Mouse (Mus musculus): ENCODE data around the gene Tmem59l. TPM values are rescaled to one million over a fixed set of nuclear protein-coding genes. Genes with fewer than 3 reads are reported as not detected.

The Tmem59l gene
- polyA plus RNA-seq, 1 experiment from 2014 or later: 4.2 TPM

DNA sequence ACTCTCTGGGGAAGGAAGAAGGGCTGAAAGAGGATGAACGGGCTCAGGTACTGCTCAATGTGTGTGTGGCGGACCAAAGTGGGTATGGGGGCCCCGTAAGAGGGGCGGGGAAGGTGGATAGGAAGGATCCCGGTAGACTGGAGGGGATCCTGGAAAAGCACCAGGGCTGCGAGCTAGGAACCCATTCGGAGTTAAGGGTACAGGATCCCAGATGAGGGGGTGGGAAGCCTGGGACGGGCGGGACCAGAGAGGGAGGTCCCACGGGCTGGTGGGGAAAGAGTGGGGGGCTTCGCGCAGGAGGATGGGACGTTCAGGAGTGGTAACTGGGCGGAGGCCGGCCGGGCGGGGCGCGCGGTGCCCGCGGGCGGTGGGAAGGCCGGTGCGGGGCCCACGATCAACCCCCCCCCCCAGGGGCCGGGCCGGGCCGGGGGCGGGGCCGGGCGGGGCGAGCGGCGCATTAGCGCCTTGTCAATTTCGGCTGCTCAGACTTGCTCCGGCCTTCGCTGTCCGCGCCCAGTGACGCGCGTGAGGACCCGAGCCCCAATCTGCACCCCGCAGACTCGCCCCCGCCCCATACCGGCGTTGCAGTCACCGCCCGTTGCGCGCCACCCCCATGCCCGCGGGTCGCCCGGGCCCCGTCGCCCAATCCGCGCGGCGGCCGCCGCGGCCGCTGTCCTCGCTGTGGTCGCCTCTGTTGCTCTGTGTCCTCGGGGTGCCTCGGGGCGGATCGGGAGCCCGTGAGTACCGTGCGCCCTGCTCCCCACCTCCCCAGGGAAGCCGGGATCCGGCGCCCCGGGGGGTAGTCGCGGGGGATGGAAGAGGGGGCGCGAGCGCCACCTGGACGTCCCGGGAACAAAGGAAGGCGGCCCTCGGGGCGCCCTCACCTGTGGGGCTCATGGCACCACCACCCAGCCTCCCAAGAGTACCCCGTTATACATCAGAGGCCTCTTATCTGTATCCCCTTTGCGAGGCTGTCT, 5.8 kb upstream of the Tmem59l start, which contains the start of gene Crlf1:
Gene Crlf1 (plus strand): TSS at position 495 of the 977 bp plus-strand sequence.
- Histone ChIP-seq H3K9ac (0 out of 2 replicates have a peak within 1 kb of the TSS, but pooled peaks have one; percentile 10), H3K27me3 (replicated peaks) (peaks cover 99% of the 10 kb centered on the region)

GRCm38 (mm10) chr8:70490880-70491495, 3.8 kb upstream of the Tmem59l start:
- ATAC-seq: no peak
- H3K4me3 ChIP-seq (replicated peaks): no peak overlapping the region
- no peaks in the 10 kb centered on the region for H3K9me3 ChIP-seq
- peaks cover 58% of the 10 kb centered on the region for H3K4me1 ChIP-seq (replicated peaks)
- H3K36me3 ChIP-seq: no peaks in the 10 kb centered on the region
- H3K27me3 ChIP-seq (replicated peaks): peaks cover 97% of the 10 kb centered on the region
- H3K27ac ChIP-seq: no peak overlapping the region
- H3K4me2 ChIP-seq (replicated peaks): no peak overlapping the region
- H3K9ac ChIP-seq: no peak overlapping the region
- 5% methylated on average over 20 of the region's 20 CpGs for WGBS

More for the DNA sequence above, 5.8 kb upstream of the Tmem59l start, which contains the start of gene Crlf1:
- H3K36me3 ChIP-seq: no peaks in the 10 kb centered on the region
- no peaks in the 10 kb centered on the region for H3K9me3 ChIP-seq
- peak within 1 kb of the TSS; percentile 84 for H3K4me2 ChIP-seq (replicated peaks)
- H3K4me1 ChIP-seq (replicated peaks): peaks cover 54% of the 10 kb centered on the region
- ATAC-seq: 0 out of 2 replicates have a peak, but pooled peaks have one; percentile 26
- H3K27ac ChIP-seq: no peak within 1 kb of the TSS
- peak within 1 kb of the TSS; percentile 41 for H3K4me3 ChIP-seq (replicated peaks)
- under 1% methylated on average over 65 of the region's 93 CpGs for WGBS

GRCm38 (mm10) chr8:70490061-70490879, 3.1 kb upstream of the Tmem59l start:
- H3K4me2 ChIP-seq (replicated peaks): no peak overlapping the region
- no peak for ATAC-seq
- no peak overlapping the region for H3K9ac ChIP-seq
- no peak overlapping the region for H3K27ac ChIP-seq
- H3K9me3 ChIP-seq: no peaks in the 10 kb centered on the region
- H3K4me3 ChIP-seq (replicated peaks): no peak overlapping the region
- H3K36me3 ChIP-seq: no peaks in the 10 kb centered on the region
- peaks cover 53% of the 10 kb centered on the region for H3K4me1 ChIP-seq (replicated peaks)
- 17% methylated on average over 10 of the region's 10 CpGs for WGBS
- H3K27me3 ChIP-seq (replicated peaks): peaks cover 97% of the 10 kb centered on the region

DNA sequence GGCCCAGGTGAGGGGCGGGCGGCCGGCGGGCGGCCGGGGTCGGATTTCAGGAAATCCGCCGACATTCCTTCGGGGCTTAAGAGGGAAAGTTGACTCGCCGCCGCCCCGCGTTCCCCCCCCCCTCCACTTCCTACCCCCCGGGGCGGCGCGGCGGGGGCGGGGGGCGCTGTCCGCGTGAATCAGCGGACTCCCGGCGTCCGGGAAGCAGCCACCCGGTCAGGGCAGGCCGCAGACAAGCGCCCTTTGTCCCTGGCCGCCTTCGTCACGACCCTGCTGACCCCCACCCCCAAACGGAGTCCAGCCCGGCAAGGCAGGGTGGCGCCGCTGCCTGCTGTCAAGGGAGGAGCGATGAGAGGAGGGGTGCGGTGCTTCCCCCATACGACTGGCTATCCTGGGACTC, 2.4 kb upstream of the Tmem59l start:
- H3K9me3 ChIP-seq: no peaks in the 10 kb centered on the region
- H3K4me2 ChIP-seq (replicated peaks): peak overlapping the region; percentile 60
- no peak for ATAC-seq
- no peak overlapping the region for H3K27ac ChIP-seq
- peaks cover 52% of the 10 kb centered on the region for H3K4me1 ChIP-seq (replicated peaks)
- H3K36me3 ChIP-seq: no peaks in the 10 kb centered on the region
- peak overlapping the region; percentile 30 for H3K4me3 ChIP-seq (replicated peaks)
- H3K27me3 ChIP-seq (replicated peaks): peaks cover 97% of the 10 kb centered on the region
- no peak overlapping the region for H3K9ac ChIP-seq
- 1% methylated on average over 30 of the region's 41 CpGs for WGBS

GRCm38 (mm10) chr8:70488931-70489470, 1.8 kb upstream of the Tmem59l start:
- WGBS: 3% methylated on average over 14 of the region's 14 CpGs
- Histone ChIP-seq H3K9me3 (no peaks in the 10 kb centered on the region), H3K27ac (no peak overlapping the region), H3K9ac (no peak overlapping the region), H3K4me3 (replicated peaks) (peak overlapping the region; percentile 30), H3K36me3 (no peaks in the 10 kb centered on the region), H3K4me2 (replicated peaks) (peak overlapping the region; percentile 60), H3K4me1 (replicated peaks) (peaks cover 48% of the 10 kb centered on the region), H3K27me3 (replicated peaks) (peaks cover 97% of the 10 kb centered on the region)
- no peak for ATAC-seq

DNA sequence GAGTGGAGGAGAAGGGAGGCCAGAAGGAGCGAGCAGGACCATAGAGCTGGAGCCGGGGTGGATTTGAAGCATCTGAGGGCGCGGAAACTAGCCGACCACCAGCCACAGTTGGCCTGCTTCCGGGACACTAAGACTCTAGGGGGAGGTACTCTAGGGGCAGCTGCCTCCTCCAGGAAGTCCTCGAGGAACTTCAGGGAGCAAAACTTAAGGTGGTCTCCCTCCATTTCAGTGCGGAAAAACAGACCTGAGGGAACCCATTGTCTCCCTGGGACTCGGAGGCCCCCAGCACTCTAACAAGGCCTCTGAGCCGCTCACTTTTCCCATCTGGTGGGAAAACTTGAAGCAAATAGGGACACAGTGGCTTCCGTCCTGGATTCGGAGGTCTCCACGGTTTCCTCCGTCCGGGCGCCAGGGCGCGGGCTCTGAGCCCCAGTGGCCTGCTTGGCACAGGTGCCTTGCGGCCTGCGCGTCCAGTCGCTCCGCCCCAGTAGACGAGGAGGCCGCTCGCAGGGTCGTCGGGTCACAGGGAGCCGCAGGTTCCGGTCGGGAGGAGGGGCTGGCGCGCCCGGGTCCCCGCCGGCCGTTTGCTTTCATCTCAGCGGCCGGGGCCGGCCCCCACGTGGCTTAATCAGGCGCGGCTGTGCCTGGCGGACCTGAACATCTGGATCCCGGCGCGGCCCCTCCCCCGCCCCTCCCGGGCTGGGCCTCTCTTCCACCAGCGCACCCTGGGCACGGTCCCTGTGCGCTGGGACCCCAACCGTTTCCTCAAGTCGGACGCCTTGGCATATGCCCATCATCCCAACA, 1.0 kb upstream of the Tmem59l start:
- ATAC-seq: peak; percentile 26; the same call in 1 of the 2 replicates
- WGBS: 6% methylated on average over 55 of the region's 55 CpGs

DNA sequence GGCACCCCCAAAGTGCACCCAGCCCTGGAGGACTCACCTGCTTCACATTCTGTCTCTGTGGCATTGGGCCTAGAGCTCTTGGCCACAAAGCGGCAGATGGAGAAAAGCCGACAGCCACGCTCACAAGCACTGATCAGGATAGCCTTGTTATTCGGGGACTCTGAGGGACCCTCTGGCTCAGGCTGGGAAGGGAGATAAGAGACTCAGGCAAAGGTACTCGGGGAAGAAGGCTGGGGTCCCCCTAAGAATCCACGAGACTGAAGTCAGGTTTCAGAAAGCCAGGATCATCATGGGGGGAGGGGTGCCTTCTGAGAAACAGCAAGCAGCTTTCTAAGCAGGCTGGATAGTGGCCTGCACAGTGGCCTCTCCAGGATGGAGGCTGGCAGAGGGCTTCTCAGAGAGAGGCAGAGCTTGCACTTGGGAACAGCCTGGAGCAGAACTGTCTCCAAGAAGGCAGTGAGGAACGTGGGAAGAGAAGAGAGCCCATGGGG, 922 bp downstream of the Tmem59l start:
- H3K4me1 ChIP-seq (replicated peaks): peaks cover 27% of the 10 kb centered on the region
- H3K36me3 ChIP-seq: no peaks in the 10 kb centered on the region
- ATAC-seq: no peak
- no peak overlapping the region for H3K4me3 ChIP-seq (replicated peaks)
- no peak overlapping the region for H3K9ac ChIP-seq
- no peaks in the 10 kb centered on the region for H3K9me3 ChIP-seq
- 62% methylated on average over 7 of the region's 7 CpGs for WGBS
- H3K4me2 ChIP-seq (replicated peaks): no peak overlapping the region; the same call in 1 of the 2 replicates
- H3K27ac ChIP-seq: no peak overlapping the region
- H3K27me3 ChIP-seq (replicated peaks): peaks cover 75% of the 10 kb centered on the region

More for the DNA sequence above, 1.0 kb upstream of the Tmem59l start:
- H3K4me1 ChIP-seq (replicated peaks): peaks cover 41% of the 10 kb centered on the region
- H3K4me2 ChIP-seq (replicated peaks): peak overlapping the region; percentile 58
- H3K27me3 ChIP-seq (replicated peaks): peaks cover 92% of the 10 kb centered on the region
- no peak overlapping the region for H3K27ac ChIP-seq
- no peaks in the 10 kb centered on the region for H3K36me3 ChIP-seq
- H3K9me3 ChIP-seq: no peaks in the 10 kb centered on the region
- H3K9ac ChIP-seq: no peak overlapping the region
- peak overlapping the region; percentile 21 for H3K4me3 ChIP-seq (replicated peaks)

DNA sequence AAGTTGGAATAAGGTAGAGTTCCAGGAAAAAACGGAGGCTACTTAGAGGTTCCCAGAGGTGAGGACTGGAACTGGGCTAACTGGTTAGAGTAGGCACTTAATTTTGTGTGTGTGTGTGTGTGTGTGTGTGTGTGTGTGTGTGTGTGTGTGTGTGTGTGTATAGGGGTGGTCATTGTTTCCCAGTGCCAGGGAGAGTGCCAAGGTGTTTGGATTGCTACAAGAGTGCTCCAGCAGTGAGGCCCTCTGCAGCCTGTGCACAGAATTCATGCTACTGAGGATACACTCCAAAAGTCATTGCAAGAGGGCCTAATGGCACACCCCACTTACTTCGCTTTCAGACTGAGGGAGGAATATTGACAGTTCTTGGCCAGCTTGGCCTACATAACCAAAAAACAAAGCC, 4.2 kb downstream of the Tmem59l start:
- H3K9ac ChIP-seq: no peak overlapping the region
- H3K4me3 ChIP-seq (replicated peaks): no peak overlapping the region
- no peak for ATAC-seq
- WGBS: 53% methylated on average over 2 of the region's 2 CpGs
- peaks cover 42% of the 10 kb centered on the region for H3K27me3 ChIP-seq (replicated peaks)
- H3K36me3 ChIP-seq: no peaks in the 10 kb centered on the region
- H3K9me3 ChIP-seq: no peaks in the 10 kb centered on the region
- 0 out of 2 replicates have a peak, but pooled peaks cover 5% of the 10 kb centered on the region for H3K4me1 ChIP-seq (replicated peaks)
- H3K4me2 ChIP-seq (replicated peaks): no peak overlapping the region
- H3K27ac ChIP-seq: no peak overlapping the region

GRCm38 (mm10) chr8:70481908-70482307, 5.2 kb downstream of the Tmem59l start:
- WGBS: 74% methylated on average over 3 of the region's 3 CpGs
- Histone ChIP-seq H3K27me3 (replicated peaks) (peaks cover 35% of the 10 kb centered on the region), H3K36me3 (no peaks in the 10 kb centered on the region)

DNA sequence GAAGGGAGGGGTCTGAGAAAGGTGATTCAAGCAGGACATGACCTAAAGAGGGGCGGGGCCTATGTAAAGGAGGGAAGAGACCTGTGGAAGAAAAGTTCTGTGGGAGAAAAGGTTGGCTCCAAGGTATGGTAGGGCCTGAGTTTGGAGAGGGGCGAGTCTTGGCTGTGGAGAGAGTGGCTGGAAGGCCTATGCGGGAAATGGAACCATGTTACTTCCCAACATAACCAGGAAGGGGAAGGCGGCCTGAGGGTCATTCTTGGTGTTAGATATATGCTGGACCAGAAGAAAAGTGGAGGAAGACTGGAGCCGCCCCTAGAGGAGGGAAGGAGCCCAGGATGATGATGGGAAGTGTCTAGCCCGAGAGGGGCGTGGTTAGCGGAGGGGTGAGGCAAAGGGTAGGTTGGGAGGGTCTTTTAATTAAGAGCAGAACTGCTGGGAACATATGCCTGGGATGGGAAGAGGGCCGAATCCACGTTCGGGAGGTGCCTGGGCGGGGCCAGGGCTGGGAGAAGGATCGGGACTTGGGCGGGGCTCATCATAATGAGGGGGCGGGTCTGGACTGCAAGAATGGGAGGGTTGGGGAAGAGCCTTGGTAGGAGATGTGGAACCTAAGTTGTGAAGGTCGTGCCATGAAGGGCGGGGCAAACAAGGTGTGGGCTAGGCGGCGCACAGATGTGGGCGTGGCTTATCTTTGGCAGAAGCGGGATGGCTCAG, 9.7 kb downstream of the Tmem59l start:
- Histone ChIP-seq H3K27me3 (replicated peaks) (peaks cover 3% of the 10 kb centered on the region; the same call in 1 of the 2 replicates), H3K9me3 (no peaks in the 10 kb centered on the region), H3K4me3 (replicated peaks) (peak overlapping the region; percentile 59), H3K27ac (peak overlapping the region; percentile 37), H3K9ac (no peak overlapping the region), H3K4me2 (replicated peaks) (peak overlapping the region; percentile 88), H3K4me1 (replicated peaks) (peaks cover 15% of the 10 kb centered on the region; the same call in 1 of the 2 replicates), H3K36me3 (no peaks in the 10 kb centered on the region)
- ATAC-seq: peak; percentile 68
- 3% methylated on average over 21 of the region's 21 CpGs for WGBS

More at GRCm38 (mm10) chr8:70481908-70482307, 5.2 kb downstream of the Tmem59l start:
- Histone ChIP-seq H3K9me3 (no peaks in the 10 kb centered on the region), H3K9ac (no peak overlapping the region), H3K4me2 (replicated peaks) (no peak overlapping the region), H3K27ac (no peak overlapping the region), H3K4me3 (replicated peaks) (no peak overlapping the region), H3K4me1 (replicated peaks) (0 out of 2 replicates have a peak, but pooled peaks cover 10% of the 10 kb centered on the region)
- ATAC-seq: no peak

All from intestine, embryonic 15.5 days (tissue).